Mouse (Mus musculus) C2C12 (cell line): Measurements from ENCODE around the gene Btbd3.

Experiments
- CEBPB ChIP-seq: IDR thresholded peaks from one replicate; pipeline ENCODE4 v1.6.1; 2011; ENCODE audit warnings: low read depth, mild to moderate bottlenecking, control low read depth, moderate library complexity
- CTCF ChIP-seq: IDR thresholded peaks from one replicate; pipeline ENCODE4 v1.5.1; 2011; ENCODE audit not compliant: control insufficient read depth, insufficient read depth, insufficient read length
- FOSL1 ChIP-seq: IDR thresholded peaks from one replicate; pipeline ENCODE4 v1.8.0; 2011; ENCODE audit warnings: mild to moderate bottlenecking, low read length; ENCODE audit not compliant: poor library complexity, insufficient read depth, severe bottlenecking
- MAX ChIP-seq: IDR thresholded peaks from one replicate; pipeline ENCODE4 v1.6.1; 2011; ENCODE audit warnings: mild to moderate bottlenecking, control low read depth
- MYOD1 ChIP-seq: IDR thresholded peaks from one replicate; pipeline ENCODE4 v1.6.1; 2011; ENCODE audit warnings: low read depth; ENCODE audit not compliant: control insufficient read depth, insufficient read length
- MYOG ChIP-seq: IDR thresholded peaks from one replicate; pipeline ENCODE4 v1.6.1; 2011; ENCODE audit not compliant: control insufficient read depth, insufficient read length; ENCODE audit errors: extremely low read depth
- USF1 ChIP-seq: IDR thresholded peaks from one replicate; pipeline ENCODE4 v1.6.1; 2011; ENCODE audit warnings: low read depth, mild to moderate bottlenecking, control low read depth, moderate library complexity

DNA sequence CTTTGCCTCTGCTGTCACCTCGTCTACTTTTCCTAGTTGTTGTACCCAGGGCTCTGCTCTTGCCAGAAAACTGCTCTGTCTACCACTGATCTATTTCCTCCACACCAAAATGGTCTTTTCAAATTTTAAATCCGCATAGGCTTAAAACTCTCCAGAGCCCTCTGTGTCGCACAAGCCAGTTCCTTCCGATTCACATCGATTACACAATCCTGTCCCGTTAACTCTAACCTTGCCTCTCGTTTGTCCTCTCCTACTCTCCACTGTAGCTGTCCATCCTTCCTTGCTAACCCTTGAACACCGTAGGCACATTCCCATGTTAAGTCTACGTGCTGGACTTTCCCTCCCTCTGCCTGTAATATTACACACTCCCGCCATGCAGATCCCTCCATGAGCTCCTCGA lies 6.5 kb downstream of the Btbd3 start:
- TF ChIP-seq CTCF (no peak), MYOD1 (no peak), MAX (no peak), USF1 (no peak), MYOG (no peak), CEBPB (no peak), FOSL1 (no peak)
